Mouse (Mus musculus) lung, embryonic 15.5 days (tissue): ENCODE measurements around the gene Ugt1a2. TPM values are rescaled to one million over a fixed set of nuclear protein-coding genes. Genes with fewer than 3 reads are reported as not detected.
"Not testable (repeated sequence)": the region's sequence is repeated elsewhere in the genome, so short reads cannot be mapped to it uniquely, and the experiment has no call there.

Source experiments
- ATAC-seq: fragments of 200-750 bp; cut with Nextera tagmentation; 2 replicates; pipeline ENCODE4 v1.8.0; 2017; ENCODE audit warnings: moderate number of reproducible peaks, borderline replicate concordance; ENCODE audit not compliant: low FRiP score, low TSS enrichment; ENCODE audit errors: extremely low read depth
- H3K27ac ChIP-seq: fragments of 300-500 bp; sonication (generic); 2 replicates; pipeline ENCODE4 v1.5.1; 2015; ENCODE audit warnings: moderate library complexity, mild to moderate bottlenecking, inconsistent platforms
- H3K27me3 ChIP-seq: fragments of 300-500 bp; sonication (generic); 2 replicates; pipeline ENCODE4 v1.6.1; 2015; ENCODE audit warnings: inconsistent platforms
- H3K36me3 ChIP-seq: fragments of 300-500 bp; sonication (generic); 2 replicates; pipeline ENCODE4 v1.6.1; 2015; ENCODE audit warnings: inconsistent platforms
- H3K4me1 ChIP-seq: fragments of 300-500 bp; sonication (generic); 2 replicates; pipeline ENCODE4 v1.6.1; 2015; ENCODE audit warnings: inconsistent platforms
- H3K4me2 ChIP-seq: fragments of 300-500 bp; sonication (generic); 2 replicates; pipeline ENCODE4 v1.6.1; 2015; ENCODE audit warnings: inconsistent platforms, mild to moderate bottlenecking, moderate library complexity
- H3K4me3 ChIP-seq: fragments of 300-500 bp; sonication (generic); 2 replicates; pipeline ENCODE4 v1.5.1; 2015; ENCODE audit warnings: mild to moderate bottlenecking, inconsistent platforms
- H3K9ac ChIP-seq: fragments of 300-500 bp; sonication (generic); 2 replicates; pipeline ENCODE4 v1.6.1; 2015; ENCODE audit warnings: inconsistent platforms
- H3K9me3 ChIP-seq: fragments of 300-500 bp; sonication (generic); 2 replicates; pipeline ENCODE4 v1.6.1; 2016; ENCODE audit warnings: inconsistent platforms
- WGBS: fragments of 180-500 bp; shearing (Covaris S2); methylation state at CpG from one replicate; pipeline ENCODE4 v1.1.7; 2015; 5-methylcytosine and 5-hydroxymethylcytosine counted together
- polyA plus RNA-seq: library from polyadenylated mRNA; unstranded; fragments of >200 nt; fragmentation: Nextera tagmentation; extraction: Ambion mirVana; gene quantifications from 2 replicates; pipeline ENCODE4 v1.2.1, GENCODE M21; 2015

Gene Ugt1a2
- polyA plus RNA-seq, 1 experiment from 2014 or later: 0.22 TPM

DNA sequence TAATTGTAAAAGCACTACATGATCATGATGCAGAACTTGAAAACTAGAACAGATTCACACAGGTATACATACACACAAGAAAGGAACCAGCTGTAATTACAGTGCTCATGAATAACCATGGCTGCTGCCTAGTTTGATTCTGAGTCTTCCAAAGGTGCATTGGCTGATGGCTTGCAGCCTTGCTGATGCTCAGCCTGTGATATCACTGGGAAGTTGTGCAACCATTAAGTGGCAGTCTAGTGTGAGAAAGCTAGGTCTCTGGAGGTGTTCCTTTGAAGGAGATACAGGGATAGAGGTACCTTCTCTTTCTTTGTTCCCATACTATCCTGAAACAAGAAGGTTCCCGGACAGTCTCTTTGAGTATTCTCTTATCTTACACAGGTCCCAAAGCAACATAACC, 18.7 kb downstream of the Ugt1a2 start:
- Histone ChIP-seq H3K36me3 (no peaks in the 10 kb centered on the region), H3K9ac (no peak overlapping the region), H3K4me3 (no peak overlapping the region), H3K4me1 (no peaks in the 10 kb centered on the region), H3K9me3 (peaks cover 27% of the 10 kb centered on the region), H3K27me3 (no peaks in the 10 kb centered on the region), H3K27ac (no peak overlapping the region), H3K4me2 (no peak overlapping the region)
- whole genome bisulfite sequencing: 19% methylated on average over 1 of the region's 1 CpGs
- no peak for ATAC-seq

- no peak overlapping the region for H3K27ac ChIP-seq
- no peak for ATAC-seq
- peaks cover 17% of the 10 kb centered on the region for H3K9me3 ChIP-seq
These were observed 19.9 kb downstream of the Ugt1a2 start for GRCm38 (mm10) chr1:88220336-88220735.

GRCm38 (mm10) chr1:88222216-88222615, 21.8 kb downstream of the Ugt1a2 start:
- 43% methylated on average over 2 of the region's 2 CpGs for WGBS
- peaks cover 20% of the 10 kb centered on the region; the same call in 1 of the 2 replicates for H3K9me3 ChIP-seq
- H3K4me1 ChIP-seq: no peaks in the 10 kb centered on the region
- no peak overlapping the region for H3K4me2 ChIP-seq
- ATAC-seq: no peak
- no peak overlapping the region for H3K9ac ChIP-seq
- H3K27ac ChIP-seq: no peak overlapping the region
- H3K4me3 ChIP-seq: no peak overlapping the region
- H3K27me3 ChIP-seq: no peaks in the 10 kb centered on the region
- H3K36me3 ChIP-seq: no peaks in the 10 kb centered on the region

More at GRCm38 (mm10) chr1:88220336-88220735, 19.9 kb downstream of the Ugt1a2 start:
- Histone ChIP-seq H3K4me1 (no peaks in the 10 kb centered on the region), H3K36me3 (no peaks in the 10 kb centered on the region), H3K9ac (no peak overlapping the region), H3K27me3 (no peaks in the 10 kb centered on the region), H3K4me3 (no peak overlapping the region), H3K4me2 (no peak overlapping the region)

DNA sequence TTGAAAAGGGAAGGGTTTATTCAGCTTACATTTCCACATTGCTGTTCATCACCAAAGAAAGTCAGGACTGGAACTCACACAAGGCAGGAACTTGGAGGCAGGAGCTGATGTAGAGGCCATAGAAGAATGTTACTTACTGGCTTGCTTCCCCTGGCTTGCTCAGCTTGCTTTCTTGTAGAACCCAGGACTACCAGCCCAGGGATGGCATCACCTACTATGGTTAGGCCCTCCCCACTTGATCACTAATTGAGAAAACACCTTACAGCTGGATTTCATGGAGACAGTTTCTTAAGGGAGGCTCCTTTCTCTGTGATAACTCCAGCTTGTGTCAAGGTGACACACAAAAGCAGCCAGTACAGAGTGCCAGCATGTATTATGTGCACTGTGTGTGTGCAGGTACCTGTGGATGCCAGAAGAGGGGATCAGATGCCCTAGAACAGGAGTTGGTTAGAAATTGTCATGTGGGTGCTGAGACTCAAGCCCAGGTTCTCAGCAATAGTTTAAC, 22.7 kb downstream of the Ugt1a2 start:
- not testable (repeated sequence) for H3K36me3 ChIP-seq, ATAC-seq, H3K4me3 ChIP-seq, H3K9ac ChIP-seq, H3K27me3 ChIP-seq, H3K4me1 ChIP-seq, H3K27ac ChIP-seq, H3K4me2 ChIP-seq
- peaks cover 21% of the 10 kb centered on the region; the same call in 1 of the 2 replicates for H3K9me3 ChIP-seq

DNA sequence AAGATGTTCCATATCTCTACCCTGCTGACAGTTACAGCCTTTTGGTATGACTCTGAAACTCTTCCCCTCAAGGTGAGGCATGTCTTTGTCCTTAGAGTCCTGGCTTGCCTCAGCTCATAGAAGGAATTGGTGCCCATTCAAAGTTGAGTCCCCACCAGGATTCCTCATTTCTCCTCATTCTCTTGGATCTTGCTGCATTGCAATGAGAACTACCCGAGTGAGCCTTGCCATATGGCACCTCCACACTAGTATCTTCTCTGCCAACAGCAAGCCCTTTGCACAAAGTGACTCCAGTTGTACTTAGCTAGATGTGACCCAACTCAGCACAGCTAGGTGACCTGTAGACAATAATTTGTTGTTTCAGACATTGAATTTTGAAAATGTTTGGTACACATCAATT, 23.2 kb downstream of the Ugt1a2 start:
- Histone ChIP-seq H3K9me3 (peaks cover 21% of the 10 kb centered on the region; the same call in 1 of the 2 replicates), H3K36me3 (no peaks in the 10 kb centered on the region), H3K9ac (no peak overlapping the region), H3K27ac (no peak overlapping the region), H3K27me3 (no peaks in the 10 kb centered on the region), H3K4me2 (no peak overlapping the region), H3K4me3 (no peak overlapping the region), H3K4me1 (no peaks in the 10 kb centered on the region)
- no peak for ATAC-seq
- WGBS: 39% methylated on average over 1 of the region's 1 CpGs

DNA sequence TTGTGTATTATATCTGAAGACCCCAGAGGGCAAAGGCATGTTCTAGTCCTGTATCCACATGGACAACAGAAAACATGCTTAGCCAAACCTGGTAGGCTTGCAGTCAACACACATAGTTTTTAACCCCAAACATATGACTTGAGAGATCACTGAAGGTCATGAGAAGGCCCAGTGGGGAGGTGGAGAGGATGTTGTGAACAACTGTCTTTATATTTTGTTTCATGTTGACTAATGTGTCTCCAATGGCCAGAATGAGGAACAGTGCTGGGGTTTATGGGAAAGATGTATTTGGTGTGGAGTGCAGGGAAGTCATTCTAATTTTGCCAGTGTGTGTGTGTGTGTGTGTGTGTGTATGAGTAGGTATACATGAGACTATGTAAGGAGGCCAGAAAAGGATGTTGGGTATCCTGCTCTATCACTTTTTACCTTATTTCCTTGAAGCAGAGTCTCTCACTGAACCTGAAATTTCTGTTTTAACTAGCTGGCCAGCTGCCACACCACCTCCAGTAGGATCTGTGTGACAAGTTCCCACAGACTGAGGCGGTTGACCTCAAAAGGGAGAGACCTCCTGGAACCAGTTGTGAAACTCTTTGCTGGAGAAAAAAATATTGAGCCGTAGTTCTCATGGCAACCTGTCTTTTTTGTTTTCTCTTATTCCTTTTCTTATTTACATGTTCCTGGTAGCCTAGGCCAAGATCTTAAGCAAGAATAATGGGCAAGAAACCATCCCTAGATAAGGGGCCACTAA, 23.8 kb downstream of the Ugt1a2 start:
- peaks cover 21% of the 10 kb centered on the region; the same call in 1 of the 2 replicates for H3K9me3 ChIP-seq
- no peaks in the 10 kb centered on the region for H3K36me3 ChIP-seq
- H3K27me3 ChIP-seq: no peaks in the 10 kb centered on the region
- 61% methylated on average over 2 of the region's 2 CpGs for WGBS
- no peaks in the 10 kb centered on the region for H3K4me1 ChIP-seq
- no peak overlapping the region for H3K4me3 ChIP-seq
- H3K4me2 ChIP-seq: no peak overlapping the region
- no peak for ATAC-seq
- no peak overlapping the region for H3K27ac ChIP-seq
- H3K9ac ChIP-seq: no peak overlapping the region

DNA sequence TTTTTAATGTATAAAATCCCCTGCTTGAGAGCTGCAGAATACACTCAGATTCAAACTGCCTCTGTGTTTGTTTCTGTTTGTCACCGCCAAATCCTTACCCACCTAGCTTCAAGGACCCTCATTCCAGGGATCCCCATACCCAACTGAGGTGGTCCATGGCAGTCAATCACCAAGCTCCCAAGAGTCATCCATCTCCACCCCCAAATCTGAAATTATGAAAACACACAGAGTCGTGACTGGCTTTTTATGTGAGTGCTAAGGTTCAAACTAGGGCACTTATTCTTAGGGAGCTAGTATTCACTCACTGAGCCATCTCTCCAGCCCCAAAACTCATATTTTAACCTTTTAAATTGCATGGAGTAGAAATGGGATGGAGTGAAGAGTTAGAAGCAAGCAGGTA, 24.9 kb downstream of the Ugt1a2 start:
- H3K27ac ChIP-seq, H3K27me3 ChIP-seq, H3K36me3 ChIP-seq, ATAC-seq, H3K9ac ChIP-seq, H3K4me3 ChIP-seq, H3K4me2 ChIP-seq, H3K4me1 ChIP-seq: not testable (repeated sequence)
- WGBS: 35% methylated on average over 2 of the region's 2 CpGs
- H3K9me3 ChIP-seq: peaks cover 29% of the 10 kb centered on the region; the same call in 1 of the 2 replicates

DNA sequence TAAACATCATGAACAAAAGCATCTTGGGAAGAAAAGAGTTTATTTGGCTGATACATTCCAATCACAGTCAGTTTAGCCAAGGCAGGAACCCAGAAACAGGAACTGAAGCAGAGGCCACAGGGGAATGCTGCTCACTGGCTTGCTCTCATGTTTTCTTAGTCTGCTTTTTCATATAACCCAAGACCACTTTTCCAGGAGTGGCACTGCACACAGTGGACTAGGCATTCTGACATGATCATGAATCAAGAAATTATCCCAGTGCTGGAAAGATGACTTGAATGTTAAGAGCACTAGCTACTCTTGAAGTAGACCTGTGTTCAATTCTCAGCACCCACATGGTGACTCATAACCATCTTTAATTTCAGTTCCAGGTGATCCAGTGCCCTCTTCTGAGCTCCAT, 25.3 kb downstream of the Ugt1a2 start:
- H3K36me3 ChIP-seq: no peaks in the 10 kb centered on the region
- no peak for ATAC-seq
- H3K9ac ChIP-seq: no peak overlapping the region
- H3K4me2 ChIP-seq: no peak overlapping the region
- peaks cover 29% of the 10 kb centered on the region; the same call in 1 of the 2 replicates for H3K9me3 ChIP-seq
- H3K27ac ChIP-seq: no peak overlapping the region
- no peak overlapping the region for H3K4me3 ChIP-seq
- no peaks in the 10 kb centered on the region for H3K27me3 ChIP-seq
- no peaks in the 10 kb centered on the region for H3K4me1 ChIP-seq

DNA sequence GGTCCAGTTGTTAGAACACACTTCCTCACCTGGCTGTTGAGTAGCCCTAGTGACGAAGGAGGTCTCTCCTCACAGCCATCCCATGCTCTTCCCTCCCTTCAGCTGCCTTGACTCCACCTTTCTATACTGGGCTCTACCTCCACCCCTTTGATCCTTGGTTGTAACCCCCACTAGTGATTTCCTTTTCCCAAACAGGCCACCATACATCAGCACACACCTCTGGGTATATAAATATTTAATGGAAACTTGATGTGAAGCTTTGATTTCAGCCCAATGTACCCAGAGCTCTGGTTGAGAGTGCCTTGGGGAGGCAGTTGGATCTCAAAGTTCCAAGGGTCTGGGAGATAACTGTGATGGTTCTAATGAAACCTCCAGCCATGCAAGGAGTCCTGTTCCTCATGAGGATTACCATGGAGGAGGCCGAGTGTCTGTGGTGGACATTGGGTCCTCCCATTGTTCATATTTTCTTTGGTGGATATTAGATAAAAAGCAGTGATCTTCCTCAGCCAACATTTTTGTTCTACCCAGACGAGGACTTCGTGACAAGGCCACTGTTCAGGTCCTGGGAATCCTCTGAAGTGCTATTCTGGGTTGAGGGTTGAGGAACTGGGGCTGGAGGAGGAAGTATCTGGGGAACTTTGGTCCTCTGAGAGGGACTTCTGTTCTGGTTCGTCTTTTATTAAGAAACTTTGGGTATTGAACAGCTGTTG, 26.4 kb downstream of the Ugt1a2 start, which contains the start of gene Mroh2a:
Gene Mroh2a, plus strand, starts transcription at position 317 of the 710 bp plus-strand sequence.
- no peaks in the 10 kb centered on the region for H3K27me3 ChIP-seq
- no peak within 1 kb of the TSS for H3K4me2 ChIP-seq
- no peak within 1 kb of the TSS for H3K9ac ChIP-seq
- peaks cover 29% of the 10 kb centered on the region; the same call in 1 of the 2 replicates for H3K9me3 ChIP-seq
- no peaks in the 10 kb centered on the region for H3K36me3 ChIP-seq
- H3K4me3 ChIP-seq: no peak within 1 kb of the TSS
- H3K4me1 ChIP-seq: no peaks in the 10 kb centered on the region
- no peak for ATAC-seq
- 44% methylated on average over 5 of the region's 5 CpGs for WGBS
- no peak within 1 kb of the TSS for H3K27ac ChIP-seq

- Histone ChIP-seq H3K27me3 (no peaks in the 10 kb centered on the region), H3K9me3 (peaks cover 29% of the 10 kb centered on the region; the same call in 1 of the 2 replicates), H3K4me2 (no peak overlapping the region), H3K27ac (no peak overlapping the region), H3K9ac (no peak overlapping the region), H3K36me3 (no peaks in the 10 kb centered on the region), H3K4me3 (no peak overlapping the region), H3K4me1 (no peaks in the 10 kb centered on the region)
- no peak for ATAC-seq
- WGBS: 50% methylated on average over 2 of the region's 2 CpGs
These were observed 27.1 kb downstream of the Ugt1a2 start for GRCm38 (mm10) chr1:88227482-88227881.

- Histone ChIP-seq H3K4me3 (no peak overlapping the region), H3K9me3 (peaks cover 33% of the 10 kb centered on the region; the same call in 1 of the 2 replicates), H3K4me2 (no peak overlapping the region), H3K27ac (no peak overlapping the region), H3K9ac (no peak overlapping the region), H3K4me1 (no peaks in the 10 kb centered on the region), H3K27me3 (no peaks in the 10 kb centered on the region), H3K36me3 (no peaks in the 10 kb centered on the region)
- 69% methylated on average over 7 of the region's 7 CpGs for WGBS
- ATAC-seq: 0 out of 2 replicates have a peak, but pooled peaks have one; percentile 4
These were observed 27.7 kb downstream of the Ugt1a2 start for GRCm38 (mm10) chr1:88228121-88228520.

GRCm38 (mm10) chr1:88229566-88229965, 29.2 kb downstream of the Ugt1a2 start:
- Histone ChIP-seq H3K27me3 (no peaks in the 10 kb centered on the region), H3K9me3 (peaks cover 39% of the 10 kb centered on the region; the same call in 1 of the 2 replicates), H3K27ac (no peak overlapping the region), H3K9ac (no peak overlapping the region), H3K4me1 (no peaks in the 10 kb centered on the region), H3K4me3 (no peak overlapping the region), H3K4me2 (no peak overlapping the region), H3K36me3 (no peaks in the 10 kb centered on the region)
- ATAC-seq: no peak
- WGBS: 74% methylated on average over 3 of the region's 3 CpGs
